ENCODE assay signal across 10 mouse cellular contexts in genomic region chr9:51735180-51736034, GRCm38 (mm10). TPM values are rescaled to one million over a fixed set of nuclear protein-coding genes. Genes with fewer than 3 reads are reported as not detected.
DNase-seq lines count a peak whose midpoint lies in the region; ATAC-seq and TF ChIP-seq lines count a peak whose summit lies in the region.
"Had no signal": no experiment of that assay in that cellular context is flagged by ENCODE, and none has a peak within 500 bp of the region (broad histone marks: within the 10 kb centered on the region; RNA-seq: fewer than 3 reads in every experiment).

No protein-coding gene starts in this region.

- WGBS in forebrain, embryonic 12.5 days: 59% methylated on average over 9 of the region's 9 CpGs
- 45% methylated on average over 9 of the region's 9 CpGs for WGBS in hindbrain, postnatal 0 days
- 53% methylated on average over 9 of the region's 9 CpGs for WGBS in midbrain, embryonic 13.5 days

- no peak overlapping the region for H3K4me3 ChIP-seq in layer of hippocampus, adult 2 months
- no peak overlapping the region for H3K4me3 ChIP-seq in forebrain, embryonic 12.5 days (replicated peaks)
- no peak overlapping the region for H3K4me3 ChIP-seq in hindbrain, postnatal 0 days (ENCODE audit: low read length)
- H3K4me3 ChIP-seq in midbrain, embryonic 13.5 days (replicated peaks): no peak overlapping the region
- no peak overlapping the region for H3K4me3 ChIP-seq in left cerebral cortex, adult 2 months

- H3K27me3 ChIP-seq in forebrain, embryonic 12.5 days: no peaks in the 10 kb centered on the region
- no peaks in the 10 kb centered on the region for H3K27me3 ChIP-seq in hindbrain, postnatal 0 days (ENCODE audit: insufficient read depth, low read length)
- no peaks in the 10 kb centered on the region for H3K27me3 ChIP-seq in midbrain, embryonic 13.5 days

- peak; percentile 49; the same call in 1 of the 2 replicates for ATAC-seq in forebrain, embryonic 12.5 days (ENCODE audit: low FRiP score)
- 0 out of 2 replicates have a peak, but pooled peaks have one; percentile 29 for ATAC-seq in hindbrain, postnatal 0 days
- peak; percentile 60 for ATAC-seq in midbrain, embryonic 13.5 days

- H3K4me1 ChIP-seq in forebrain, embryonic 12.5 days: peaks cover 15% of the 10 kb centered on the region
- H3K4me1 ChIP-seq in hindbrain, postnatal 0 days (ENCODE audit: insufficient read depth, low read length): peaks cover 7% of the 10 kb centered on the region; the same call in 1 of the 2 replicates
- H3K4me1 ChIP-seq in midbrain, embryonic 13.5 days (replicated peaks): peaks cover 24% of the 10 kb centered on the region

- no peak overlapping the region for H3K9ac ChIP-seq in forebrain, embryonic 12.5 days
- H3K9ac ChIP-seq in hindbrain, postnatal 0 days (replicated peaks; ENCODE audit: low read length): no peak overlapping the region
- H3K9ac ChIP-seq in midbrain, embryonic 13.5 days (replicated peaks): no peak overlapping the region

- no peak for TF ChIP-seq CTCF in layer of hippocampus, adult 2 months (conservative IDR thresholded peaks at IDR 0.05)
- no peak for TF ChIP-seq CTCF in hindbrain, postnatal 0 days (IDR thresholded peaks at IDR 0.05; ENCODE audit: low read depth)
- no peak for TF ChIP-seq CTCF in left cerebral cortex, adult 2 months (IDR thresholded peaks at IDR 0.05)

- H3K36me3 ChIP-seq in forebrain, embryonic 12.5 days (replicated peaks): no peaks in the 10 kb centered on the region
- H3K36me3 ChIP-seq in hindbrain, postnatal 0 days (ENCODE audit: insufficient read depth, low read length): no peaks in the 10 kb centered on the region
- H3K36me3 ChIP-seq in midbrain, embryonic 13.5 days: no peaks in the 10 kb centered on the region

- intact Hi-C loops in heart, postnatal 25 days (cut with DNase I): no loop called here
- intact Hi-C loops in left cerebral cortex, adult 2 months (cut with DNase I): no loop called here

- H3K4me2 ChIP-seq in forebrain, embryonic 12.5 days: no peak overlapping the region
- no peak overlapping the region for H3K4me2 ChIP-seq in hindbrain, postnatal 0 days (ENCODE audit: low read depth, low read length)
- H3K4me2 ChIP-seq in midbrain, embryonic 13.5 days (replicated peaks): peak overlapping the region; percentile 27

- peak overlapping the region; percentile 62; the same call in 1 of the 2 replicates for H3K27ac ChIP-seq in layer of hippocampus, adult 2 months
- H3K27ac ChIP-seq in forebrain, embryonic 12.5 days: no peak overlapping the region
- peak overlapping the region; percentile 22; the same call in 1 of the 2 replicates for H3K27ac ChIP-seq in hindbrain, postnatal 0 days
- H3K27ac ChIP-seq in midbrain, embryonic 13.5 days: peak overlapping the region; percentile 58
- no peak overlapping the region for H3K27ac ChIP-seq in left cerebral cortex, adult 2 months

- DNase-seq in layer of hippocampus, adult 2 months (ENCODE audit: low spot score in 2 of 2): peak in 1 of 2 experiments; percentile 11
- DNase-seq in layer of hippocampus, adult 9-10 months (ENCODE audit: low spot score): no peak
- DNase-seq in hindbrain, postnatal 0 days (ENCODE audit: low spot score): peak; percentile 30
- no peak for DNase-seq in heart, postnatal 25 days (ENCODE audit: low spot score)
- DNase-seq in left cerebral cortex, adult 2 months (ENCODE audit: extremely low spot score in 1 of 2, low spot score in 2 of 2): no peak
- DNase-seq in spleen, adult 18-20 months: no peak
- DNase-seq: gastrocnemius, postnatal 36 days; thymus, postnatal 36 days had no signal

- H3K9me3 ChIP-seq in forebrain, embryonic 12.5 days: no peaks in the 10 kb centered on the region
- H3K9me3 ChIP-seq in hindbrain, postnatal 0 days (ENCODE audit: low read length): no peaks in the 10 kb centered on the region
- no peaks in the 10 kb centered on the region for H3K9me3 ChIP-seq in midbrain, embryonic 13.5 days

RNA-seq across cellular contexts. Expression of gene Arhgap20, which starts 29.7 kb away (rescaled TPM):
- 10 to 100 TPM; 62.9 to 66.6 TPM for total RNA-seq in layer of hippocampus, adult 2 months (2021)
- polyA plus RNA-seq in forebrain, embryonic 12.5 days (2016; fragmentation: Nextera tagmentation; extraction: Ambion mirVana): 5.7 and 6.0 TPM in 2 replicates
- 26.8 and 30.5 TPM in 2 replicates for total RNA-seq in hindbrain, postnatal 0 days (2014; rRNA removed)
- 33.3 and 34.8 TPM in 2 replicates for polyA plus RNA-seq in hindbrain, postnatal 0 days (2015; fragmentation: Nextera tagmentation; extraction: Ambion mirVana)
- 9.1 and 11.6 TPM in 2 replicates for polyA plus RNA-seq in midbrain, embryonic 13.5 days (2015; fragmentation: Nextera tagmentation; extraction: Ambion mirVana)
- 10 to 100 TPM; 16.3 to 21.6 TPM for total RNA-seq in heart, postnatal 25 days (2021)
- total RNA-seq in left cerebral cortex, adult 2 months (2021): 10 to 100 TPM; 77.0 to 89.4 TPM

Comparison
In these comparisons a context has a peak if more than half of its experiments do, and no peak if none do; other contexts are left out.
1. H3K27ac ChIP-seq: peak in layer of hippocampus, adult 2 months (single experiment), hindbrain, postnatal 0 days (single experiment) and midbrain, embryonic 13.5 days (single experiment); none in forebrain, embryonic 12.5 days (single experiment) and left cerebral cortex, adult 2 months (single experiment).
2. Peak in every context shown above with its lines, with median percentiles within 50 percentile points of each other: ATAC-seq.